Mouse (Mus musculus): Measurements from ENCODE around the gene Lpgat1.

Lpgat1 gene

DNA sequence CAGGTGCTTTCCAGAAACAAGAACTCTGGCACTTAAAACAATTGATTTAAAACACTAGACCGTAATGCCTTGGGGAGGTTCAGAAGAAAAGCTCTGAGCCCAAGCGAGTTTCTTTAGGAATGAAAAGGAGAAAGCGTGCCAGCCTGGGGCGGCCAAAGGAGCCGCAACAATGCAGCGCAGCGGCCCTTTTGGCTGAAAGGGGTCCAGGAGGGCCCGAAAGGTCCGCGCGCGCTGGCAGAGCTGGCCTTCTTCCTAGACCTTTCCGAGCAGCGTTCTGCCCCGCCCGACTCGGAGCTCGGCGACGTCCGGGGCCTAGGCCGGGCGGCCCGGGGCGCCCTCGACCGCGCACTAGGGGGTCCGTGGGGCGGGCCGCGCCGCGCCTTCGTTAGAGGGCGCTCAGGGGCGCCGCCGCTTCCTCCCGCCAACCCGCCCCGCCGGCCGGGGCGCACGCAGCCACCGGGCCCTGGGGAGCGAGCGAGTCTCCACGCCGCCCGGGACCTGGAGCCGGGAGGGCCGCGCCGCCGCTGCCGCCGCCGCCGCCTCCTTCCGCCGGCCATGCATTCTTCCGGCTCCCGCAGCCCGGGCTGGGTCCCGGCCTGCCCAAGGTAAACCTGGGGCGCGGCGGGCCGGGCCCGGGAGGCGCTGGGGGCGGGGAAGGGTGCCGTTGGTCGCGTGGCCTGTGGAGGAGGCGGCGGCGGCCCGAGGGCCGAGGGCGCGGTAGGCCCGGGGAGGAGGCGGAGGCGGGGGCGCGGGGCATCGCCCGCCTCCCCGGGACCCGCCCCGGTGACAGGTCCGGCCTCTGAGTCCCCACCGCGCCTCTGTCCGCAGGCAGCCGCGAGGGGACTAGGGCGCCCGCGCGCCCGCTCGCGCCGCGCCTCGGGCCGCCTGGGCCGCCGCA is at the start of gene Lpgat1:
Lpgat1 (plus strand) TSS at position 234 of the 898 bp plus-strand sequence.
- DNase-seq = peak; percentile 87

DNA sequence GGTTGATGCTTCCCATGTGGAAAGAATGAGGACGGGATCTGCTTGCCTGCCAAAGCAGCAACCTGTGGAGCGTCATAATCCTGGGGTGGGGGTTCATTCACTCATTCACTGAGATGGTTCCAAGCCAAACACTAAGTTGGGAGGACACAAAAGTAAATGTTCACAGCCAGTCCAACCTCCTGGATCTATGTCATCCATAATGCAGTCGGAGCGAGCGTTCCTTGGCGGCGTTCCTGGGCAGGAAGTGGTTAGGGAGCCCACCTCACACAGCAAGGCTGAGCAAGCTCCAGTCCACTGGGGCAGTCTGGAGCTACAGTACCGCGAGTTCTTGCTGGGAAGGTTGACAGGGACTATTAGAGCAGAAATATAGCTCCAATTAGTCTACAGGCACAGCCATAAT is 49.6 kb upstream of the Lpgat1 start:
- no peak for DNase-seq

DNA sequence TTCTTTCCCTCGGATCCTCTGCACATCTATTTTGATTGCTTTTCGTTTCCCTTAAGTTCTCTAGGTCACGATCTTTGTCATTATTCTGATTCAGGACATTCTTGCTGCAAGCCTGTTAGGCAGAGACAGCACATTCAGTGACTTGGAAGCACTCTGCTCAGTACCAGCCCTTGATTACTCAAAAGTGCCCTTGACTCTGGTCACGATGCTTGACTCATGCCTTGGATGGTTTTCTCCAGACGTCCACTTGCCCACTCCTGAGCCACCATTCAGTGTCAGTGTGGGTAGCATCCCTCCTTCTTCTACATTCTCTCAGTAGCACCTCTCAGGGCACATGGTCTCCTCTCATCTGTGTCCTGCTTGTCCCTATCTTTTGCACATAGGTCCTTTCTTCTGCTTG is 43.6 kb upstream of the Lpgat1 start:
- no peak for DNase-seq

- no peak for DNase-seq
Observed at GRCm38 (mm10) chr1:191681633-191682032, 36.0 kb upstream of the Lpgat1 start.

DNA sequence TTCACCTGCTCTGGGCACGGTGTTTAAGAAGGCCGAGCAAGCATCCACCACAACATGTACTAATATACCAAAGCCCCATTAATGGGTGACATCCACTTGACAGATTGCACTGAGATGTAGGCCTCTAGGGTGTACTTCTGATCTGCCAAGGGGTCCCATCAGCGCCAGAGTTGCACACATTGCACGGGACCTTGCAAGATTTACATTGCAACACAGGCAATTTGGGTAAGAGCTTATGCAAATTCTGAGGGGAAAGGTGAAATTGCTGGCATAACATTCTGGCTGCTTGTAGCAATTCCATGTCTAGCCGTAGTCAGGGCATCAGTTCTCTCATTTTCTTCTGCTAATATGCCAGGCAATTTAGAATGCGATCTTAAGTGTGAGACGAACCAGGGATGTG is 30.1 kb upstream of the Lpgat1 start:
- no peak for DNase-seq

GRCm38 (mm10) chr1:191693231-191693630 is 24.4 kb upstream of the Lpgat1 start:
- DNase-seq = peak; percentile 70 to 73

DNA sequence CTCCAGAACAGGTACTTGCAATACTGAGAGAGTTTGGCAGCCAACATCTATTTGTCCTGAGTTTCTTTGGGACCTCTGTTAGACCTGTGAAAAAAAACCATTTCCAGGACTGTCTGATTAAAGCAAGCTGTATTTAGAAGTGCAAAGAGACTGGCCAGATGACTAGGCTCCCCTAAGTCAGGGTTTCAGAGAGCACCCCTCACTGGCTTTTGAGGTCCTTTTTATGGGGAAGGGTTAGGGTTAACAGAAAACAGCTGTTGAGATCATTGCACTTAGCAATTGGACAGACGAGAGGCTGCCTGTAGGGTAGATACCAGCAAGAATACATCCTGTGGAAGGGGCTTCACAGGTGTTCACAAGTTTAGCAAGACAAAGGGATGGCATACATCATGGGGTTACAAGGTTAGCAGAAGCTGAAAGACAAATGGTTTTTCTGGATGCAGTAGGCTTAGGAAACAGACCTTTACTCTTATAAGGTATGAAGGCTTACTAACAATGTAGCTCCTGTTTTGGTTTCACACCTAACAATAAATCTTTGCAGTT is 19.3 kb upstream of the Lpgat1 start:
- DNase-seq = no peak

- DNase-seq = no peak
Observed at GRCm38 (mm10) chr1:191704535-191704934, 13.1 kb upstream of the Lpgat1 start.

DNA sequence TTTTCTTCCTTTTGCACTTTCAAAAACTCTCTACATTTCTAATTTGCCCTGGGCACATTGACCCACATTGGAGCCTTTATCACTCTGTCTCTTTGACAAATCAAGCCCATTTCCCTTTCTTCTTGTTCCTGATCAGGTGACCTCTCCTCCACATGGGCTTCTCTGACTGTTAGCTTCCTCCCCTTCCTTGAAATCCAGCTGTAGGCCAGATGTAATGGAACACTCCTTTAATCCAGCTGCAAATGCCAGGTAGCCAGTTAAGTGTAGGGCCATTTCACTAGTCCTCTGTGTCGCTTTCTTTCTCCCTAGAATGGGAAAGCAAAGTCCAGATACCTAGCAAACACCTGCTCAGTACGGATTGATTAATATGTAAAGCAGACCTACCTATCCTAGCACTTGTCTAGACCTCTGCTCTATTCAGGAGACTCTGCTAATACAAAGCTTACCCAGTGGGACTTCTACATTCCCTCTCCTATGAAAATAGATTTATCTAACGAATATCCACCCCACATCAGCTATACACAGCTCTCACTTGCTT is 11.0 kb upstream of the Lpgat1 start:
- DNase-seq = no peak

DNA sequence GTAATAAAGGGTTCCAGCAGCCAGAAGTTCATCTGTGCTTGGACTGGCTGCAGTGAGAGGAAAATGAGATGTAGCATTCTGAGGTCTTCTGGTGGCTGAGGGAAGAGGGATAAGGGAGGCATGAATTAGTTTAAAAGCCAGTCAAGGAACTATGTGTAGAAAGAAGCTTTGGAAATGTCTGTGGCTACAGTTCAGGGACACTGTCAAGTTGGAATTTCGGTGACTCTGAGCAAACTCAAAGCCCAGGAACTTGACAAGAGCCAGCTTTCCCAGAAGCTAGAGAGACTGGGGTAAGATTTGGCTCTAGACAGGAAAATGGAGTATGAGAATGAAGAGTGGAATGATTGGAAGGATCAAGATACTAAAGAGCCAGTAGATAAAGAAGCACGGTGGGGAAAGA is 7.8 kb upstream of the Lpgat1 start:
- no peak for DNase-seq

DNA sequence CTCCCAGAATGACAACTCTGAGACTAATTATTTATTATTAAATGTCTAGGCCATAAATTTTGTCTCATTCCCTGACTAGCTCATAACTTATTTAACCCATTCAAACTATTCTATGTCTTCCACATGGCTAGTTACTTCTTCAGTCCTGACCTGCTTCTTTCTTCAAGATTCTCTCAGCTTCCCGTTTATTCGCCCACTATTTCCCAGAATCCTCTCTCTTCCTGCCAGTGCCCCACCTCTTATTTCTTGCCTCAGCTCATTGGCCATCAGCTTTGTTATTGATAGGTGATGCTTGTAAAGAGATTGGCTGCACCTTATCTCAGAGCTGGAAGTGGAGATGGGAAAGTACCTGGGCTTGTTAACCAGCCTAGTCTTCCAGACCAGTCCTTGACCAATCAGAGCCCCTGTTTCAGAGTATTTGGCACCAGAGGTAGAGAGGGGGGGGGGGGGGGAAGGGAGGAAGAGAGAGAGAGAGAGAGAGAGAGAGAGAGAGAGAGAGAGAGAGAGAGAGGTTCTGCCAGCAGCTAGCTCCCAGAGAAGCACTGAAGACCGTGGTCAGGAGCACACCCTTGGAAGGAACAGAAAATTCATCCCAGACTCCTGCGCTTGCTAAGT is 5.3 kb upstream of the Lpgat1 start:
- no peak for DNase-seq

DNA sequence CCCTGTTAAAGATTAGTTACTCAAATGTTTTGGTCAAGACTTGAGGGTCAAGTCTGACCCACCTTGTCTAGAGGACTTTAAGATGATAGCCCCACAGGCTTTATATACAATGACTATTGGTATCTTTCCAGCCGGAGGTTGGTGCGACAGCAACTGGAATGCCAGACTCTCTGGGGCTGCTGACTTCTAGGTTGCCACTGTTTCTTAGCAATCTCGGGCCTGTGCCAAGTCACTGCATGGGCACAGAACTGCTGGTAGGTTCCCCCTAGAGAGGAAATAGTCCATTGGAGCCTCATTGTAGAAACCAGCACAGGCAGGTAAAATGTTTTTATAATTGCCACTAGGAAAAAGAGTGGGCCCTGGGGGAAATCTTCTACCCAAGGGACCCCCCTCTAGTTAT is 3.8 kb upstream of the Lpgat1 start:
- peak in 1 of 2 experiments; percentile 27 for DNase-seq

DNA sequence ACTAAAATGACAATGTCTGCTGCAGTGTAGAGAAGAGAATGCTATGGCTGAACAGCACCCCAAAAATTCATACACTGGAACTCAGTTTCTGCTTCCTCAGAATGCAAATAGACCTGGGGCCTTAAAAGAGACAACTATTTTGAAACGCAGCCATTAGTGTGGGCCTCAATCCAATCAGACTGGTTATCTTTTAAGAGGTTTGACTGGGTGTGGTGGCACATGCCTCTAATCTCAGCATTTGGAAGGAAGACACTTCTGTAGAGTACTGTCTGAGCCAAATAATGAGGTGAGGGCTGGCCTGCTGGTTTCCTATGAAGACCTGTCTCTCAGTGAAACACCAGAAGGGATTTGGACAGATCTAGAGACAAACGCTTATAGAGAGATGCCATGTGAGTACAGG is 2.5 kb upstream of the Lpgat1 start:
- DNase-seq = no peak

DNA sequence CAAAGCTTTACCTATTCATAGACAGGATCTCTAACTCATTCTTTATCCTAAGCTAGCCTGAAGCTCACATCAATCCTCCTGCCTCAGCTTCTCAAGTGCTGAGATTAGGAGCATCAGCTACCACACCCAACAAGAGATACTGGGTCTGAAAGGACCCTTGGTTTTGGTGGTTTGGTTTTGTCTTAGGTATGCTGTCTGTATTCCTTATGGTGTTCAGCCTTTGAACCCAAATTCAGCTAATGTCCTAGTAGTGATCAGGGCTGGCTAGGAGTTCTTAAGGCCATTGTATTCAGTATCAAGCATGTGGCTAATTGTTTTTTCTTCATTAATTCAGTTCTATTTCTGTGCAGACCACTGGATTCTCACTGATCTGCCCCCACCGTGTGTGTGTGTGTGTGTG is 493 bp upstream of the Lpgat1 start:
- no peak for DNase-seq

- peak; percentile 51 to 67 for DNase-seq
Observed at GRCm38 (mm10) chr1:191718522-191719281, 1.1 kb downstream of the Lpgat1 start.

GRCm38 (mm10) chr1:191719326-191719725 is 1.7 kb downstream of the Lpgat1 start:
- DNase-seq = no peak

DNA sequence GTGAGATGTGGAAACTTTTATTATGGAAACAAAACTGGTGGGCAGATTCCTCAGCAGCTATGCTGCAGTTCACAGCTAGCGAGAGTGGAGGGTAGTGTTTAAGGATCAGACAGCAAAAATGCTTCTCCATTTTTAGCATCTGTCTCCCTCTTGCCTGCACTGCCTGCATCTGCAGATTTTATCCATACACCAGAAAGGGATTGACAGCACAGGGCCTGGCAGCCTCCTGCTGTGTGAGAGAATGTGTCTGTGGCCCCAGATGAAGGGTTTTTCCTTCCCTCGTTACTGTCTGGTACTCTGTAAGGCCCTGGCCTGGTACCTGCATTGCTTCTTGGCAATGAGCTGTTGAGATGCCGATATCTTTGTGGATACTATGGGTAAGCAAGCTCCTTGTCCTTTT is 2.8 kb downstream of the Lpgat1 start:
- DNase-seq = no peak

GRCm38 (mm10) chr1:191722706-191723105 is 5.1 kb downstream of the Lpgat1 start:
- DNase-seq = no peak

GRCm38 (mm10) chr1:191723675-191724074 is 6.0 kb downstream of the Lpgat1 start:
- no peak for DNase-seq

DNA sequence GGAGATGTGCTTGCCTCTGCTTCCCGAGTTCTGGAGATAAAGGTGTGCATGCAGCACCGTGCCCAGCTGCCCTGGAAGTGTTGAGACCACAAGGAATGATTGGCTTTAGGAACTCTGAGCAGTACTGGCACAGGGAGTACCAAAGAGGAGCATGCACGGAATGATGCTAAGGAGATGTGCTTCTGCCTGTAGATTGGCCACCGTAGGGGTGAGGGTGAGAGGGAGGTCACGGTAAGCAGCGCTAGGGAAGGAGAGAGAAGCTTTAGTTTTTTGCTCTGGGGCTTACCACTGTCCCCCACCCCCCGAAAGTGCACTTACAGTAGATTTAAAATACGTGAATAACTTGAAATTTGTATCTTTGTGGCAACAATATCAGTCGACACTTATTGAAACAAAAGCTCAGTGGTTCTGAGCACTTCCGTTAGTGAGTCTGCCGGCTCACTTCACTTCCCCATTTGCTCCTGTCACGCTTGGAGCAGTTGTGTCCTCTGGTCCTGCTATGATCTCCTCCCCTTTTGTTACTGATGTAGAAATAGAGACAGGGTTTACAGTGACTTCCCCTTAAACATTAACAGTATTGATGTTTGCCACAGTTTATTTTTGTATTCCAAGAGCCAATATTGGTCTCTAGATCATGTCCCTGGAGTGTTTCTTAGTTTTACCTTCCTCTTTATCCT is 6.9 kb downstream of the Lpgat1 start:
- DNase-seq = no peak

DNA sequence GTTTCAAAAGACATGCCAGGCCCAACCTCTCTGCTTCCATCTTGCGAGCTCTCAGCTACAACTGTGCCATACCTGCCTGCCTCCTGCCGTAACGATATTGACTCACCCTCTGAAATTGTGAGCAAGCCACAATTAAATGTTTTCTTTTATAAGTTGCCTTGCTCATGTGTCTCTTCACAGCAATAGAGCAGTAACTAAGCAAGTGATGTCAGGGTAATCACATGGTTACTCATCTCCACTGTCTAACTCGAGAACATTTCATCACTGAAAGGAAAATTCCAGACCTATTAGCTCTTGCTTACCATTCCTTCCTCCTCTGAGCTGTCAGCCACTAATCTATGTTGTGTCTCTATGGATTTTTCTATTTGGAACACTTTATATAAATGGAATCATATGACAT is 15.0 kb downstream of the Lpgat1 start:
- no peak for DNase-seq

- DNase-seq = no peak
Observed at GRCm38 (mm10) chr1:191733822-191734221, 16.2 kb downstream of the Lpgat1 start.
